Mouse (Mus musculus): Measurements from ENCODE around the gene Wdr62.

Gene Wdr62

DNA sequence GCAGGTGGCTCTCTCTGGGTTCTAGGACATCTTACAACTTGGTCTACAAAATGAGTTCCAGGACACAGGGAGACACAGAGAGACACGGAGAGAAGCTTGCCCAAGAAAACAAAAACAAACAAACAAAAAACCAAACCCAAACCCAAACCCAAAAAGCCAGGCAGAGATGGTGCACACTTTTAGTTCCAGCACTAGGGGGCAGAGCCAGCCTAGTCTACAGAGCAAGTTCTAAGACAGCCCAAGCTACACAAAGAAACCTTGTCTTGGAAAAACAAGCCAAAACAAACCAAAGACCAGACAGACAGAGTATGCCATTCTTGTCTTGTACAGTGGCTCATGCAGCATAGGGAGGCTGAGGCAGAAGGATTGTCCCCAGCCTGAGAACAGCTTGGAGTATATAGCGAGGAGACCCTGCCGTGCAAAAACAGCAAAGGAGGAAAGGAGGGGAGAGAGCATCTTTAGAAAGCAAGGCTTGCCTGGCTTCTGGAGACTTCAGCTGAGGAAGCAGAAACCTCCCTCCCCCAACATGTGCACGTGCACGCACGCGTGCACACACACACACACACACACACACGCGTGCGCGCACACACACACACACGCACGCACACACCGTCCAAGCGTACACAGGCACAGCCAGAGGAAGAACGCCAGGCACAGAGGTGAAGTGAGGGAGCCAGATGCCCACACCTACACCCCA is 26.0 kb upstream of the Wdr62 start:
- in situ Hi-C loops (cut with MboI, MseI), result no loop called here

DNA sequence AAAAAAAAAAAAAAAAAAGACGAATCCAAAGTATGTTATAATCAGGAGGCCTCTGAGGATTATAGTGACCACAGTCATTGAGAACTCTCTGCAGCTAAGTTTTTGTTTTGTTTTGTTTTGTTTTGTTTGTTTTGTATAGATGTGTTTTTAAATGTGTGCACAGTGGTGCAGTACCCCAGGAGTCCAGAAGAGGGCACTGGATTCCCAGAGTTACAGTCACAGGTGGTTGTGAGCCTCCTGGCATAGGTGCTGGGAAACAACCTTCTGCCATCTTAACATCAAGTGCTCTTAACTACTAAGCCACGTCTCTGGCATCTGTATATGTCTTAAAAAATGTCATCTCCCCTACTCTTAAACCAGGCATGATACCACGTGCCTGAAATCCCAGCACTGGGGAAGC is 20.7 kb upstream of the Wdr62 start:
- in situ Hi-C loops (cut with MboI, MseI), result no loop called here

DNA sequence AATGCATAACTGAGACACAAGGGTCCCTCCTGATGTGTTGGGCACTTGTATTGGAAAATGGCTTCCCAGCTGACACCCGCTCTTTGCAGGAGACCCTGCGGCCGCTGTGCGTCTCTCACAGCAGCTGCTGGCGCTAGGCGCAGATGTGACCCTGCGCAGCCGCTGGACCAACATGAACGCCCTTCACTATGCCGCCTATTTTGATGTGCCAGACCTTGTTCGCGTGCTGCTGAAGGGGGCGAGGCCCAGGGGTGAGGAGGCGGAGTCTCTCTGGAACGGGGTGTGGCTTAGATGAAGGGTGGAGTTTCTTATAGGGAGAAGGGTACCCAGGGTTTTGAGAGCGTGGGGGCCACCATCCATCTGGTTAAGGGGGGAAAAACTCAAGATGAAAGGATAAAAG is 17.0 kb upstream of the Wdr62 start:
- in situ Hi-C loops (cut with MboI, MseI), result no loop called here

DNA sequence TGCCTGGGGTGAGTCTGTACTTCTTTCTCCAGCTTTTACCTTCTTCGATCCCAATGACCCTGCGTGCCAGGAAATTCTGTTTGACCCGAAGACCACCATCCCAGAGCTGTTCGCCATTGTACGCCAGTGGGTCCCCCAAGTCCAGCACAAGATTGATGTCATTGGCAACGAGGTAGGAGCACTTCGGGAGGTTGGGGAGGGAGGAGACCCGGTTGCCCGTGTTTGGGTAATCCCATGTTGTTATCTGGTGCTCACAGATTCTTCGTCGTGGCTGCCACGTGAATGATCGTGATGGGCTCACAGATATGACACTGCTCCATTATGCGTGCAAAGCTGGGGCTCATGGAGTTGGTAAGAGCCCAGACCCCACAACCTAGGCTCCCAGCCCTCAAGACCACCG is 16.6 kb upstream of the Wdr62 start:
- in situ Hi-C loops (cut with MboI, MseI), result no loop called here

DNA sequence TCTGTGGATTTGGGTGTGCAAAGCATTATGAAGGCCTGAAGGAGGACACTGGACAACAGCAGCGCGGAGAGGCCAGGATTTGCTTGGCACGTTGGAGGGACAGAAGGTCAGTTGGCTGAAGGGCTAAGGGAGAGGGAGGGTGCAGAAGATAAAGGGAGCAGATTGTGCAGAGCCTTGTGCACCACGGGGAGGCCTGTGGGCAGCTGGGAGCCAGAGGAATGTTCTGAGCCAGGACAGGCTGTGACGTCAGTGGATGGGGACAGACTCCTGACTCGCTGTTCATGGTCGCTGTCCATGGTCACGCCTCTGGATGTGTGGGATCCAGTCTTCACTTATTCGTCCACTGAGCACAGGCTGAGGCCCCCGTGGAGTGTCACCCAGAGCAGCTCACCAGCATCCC is 14.9 kb upstream of the Wdr62 start:
- in situ Hi-C loops (cut with MboI, MseI), result no loop called here

DNA sequence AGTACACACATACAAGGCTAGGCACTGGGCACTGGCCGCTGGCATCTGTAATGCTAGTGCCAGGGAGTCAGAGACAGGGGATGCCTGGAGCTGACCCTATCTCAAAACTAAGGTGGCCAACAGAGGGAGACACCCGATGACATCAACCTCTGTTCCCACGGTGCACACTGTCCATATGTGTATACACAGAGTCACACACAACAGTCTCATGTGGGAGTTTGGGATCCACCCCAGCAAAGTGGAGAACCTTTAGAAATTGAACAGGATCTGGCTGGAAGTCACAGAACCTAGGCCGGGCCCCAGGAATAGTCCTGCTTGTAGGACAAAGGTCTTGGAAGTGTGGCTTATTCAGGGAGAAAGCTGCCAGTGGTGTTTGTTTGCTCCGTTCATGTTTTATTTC is 14.1 kb upstream of the Wdr62 start:
- in situ Hi-C loops (cut with MboI, MseI), result no loop called here

DNA sequence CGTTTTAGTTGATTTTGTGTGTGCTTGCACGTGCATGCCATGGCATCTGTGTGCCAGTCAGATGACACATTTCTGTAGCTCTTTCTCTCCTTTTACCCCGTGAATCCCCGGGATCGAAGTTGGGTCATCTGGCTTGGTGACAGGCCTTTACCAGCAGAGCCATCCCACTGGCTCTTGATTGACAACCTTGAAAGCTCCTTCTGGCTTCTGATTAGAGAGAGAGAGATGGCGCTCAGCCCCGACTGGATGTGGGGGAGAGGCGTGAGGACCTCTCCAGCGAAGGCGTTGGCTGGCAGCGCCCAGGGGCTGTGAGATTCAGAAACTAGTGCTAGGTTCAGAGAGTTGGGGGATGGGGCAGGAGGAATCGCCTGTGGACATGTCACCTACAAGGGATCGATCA is 13.6 kb upstream of the Wdr62 start:
- in situ Hi-C loops (cut with MboI, MseI), result no loop called here

DNA sequence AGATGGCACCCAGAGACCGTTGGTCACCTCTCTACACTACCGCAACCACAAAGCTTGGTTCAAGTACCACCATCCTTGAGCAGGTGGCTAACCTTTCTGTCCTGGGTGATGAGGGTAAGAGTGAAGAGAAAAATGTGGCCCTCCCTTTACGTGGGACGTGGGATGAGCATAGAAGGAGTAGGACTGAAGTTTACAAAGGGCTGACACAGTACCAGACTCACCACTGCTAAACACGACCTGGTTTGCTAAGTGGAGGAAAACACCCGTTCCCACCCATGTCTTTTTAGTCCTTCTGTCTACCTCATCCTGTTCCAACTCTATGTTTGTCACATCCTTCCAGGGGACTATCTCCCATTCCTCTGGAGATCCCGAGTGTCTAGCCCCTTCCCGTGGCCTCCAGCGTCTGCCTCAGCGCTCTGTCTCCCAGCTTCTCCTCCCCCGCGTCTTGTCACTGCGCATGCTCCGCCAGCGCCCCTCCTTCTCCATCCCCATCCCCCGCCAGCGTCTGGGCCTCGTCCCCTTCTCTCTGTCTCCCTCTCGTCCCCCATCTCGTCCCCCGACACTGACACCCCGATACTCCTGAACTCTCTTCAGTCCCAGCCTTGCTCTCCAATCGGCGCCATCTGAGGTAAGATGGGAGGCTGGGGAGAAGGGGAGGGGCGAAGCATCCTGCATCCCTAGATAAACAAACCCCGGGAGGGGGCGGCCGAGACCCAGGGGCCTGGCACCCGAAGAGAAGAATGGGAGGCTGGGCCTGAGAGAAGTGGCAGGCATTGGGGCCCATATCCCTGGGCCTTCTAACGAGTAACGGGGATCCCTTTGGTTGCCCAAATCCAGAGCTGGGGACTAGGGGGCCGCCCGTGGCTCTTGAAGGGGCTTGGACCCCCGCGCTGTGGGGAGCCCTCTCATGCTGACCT is 11.3 kb upstream of the Wdr62 start, which contains the start of gene Clip3:
TSS of gene Clip3 (plus strand) at position 514 of the 917 bp plus-strand sequence.
- in situ Hi-C loops (cut with MboI, MseI), result no loop called here

DNA sequence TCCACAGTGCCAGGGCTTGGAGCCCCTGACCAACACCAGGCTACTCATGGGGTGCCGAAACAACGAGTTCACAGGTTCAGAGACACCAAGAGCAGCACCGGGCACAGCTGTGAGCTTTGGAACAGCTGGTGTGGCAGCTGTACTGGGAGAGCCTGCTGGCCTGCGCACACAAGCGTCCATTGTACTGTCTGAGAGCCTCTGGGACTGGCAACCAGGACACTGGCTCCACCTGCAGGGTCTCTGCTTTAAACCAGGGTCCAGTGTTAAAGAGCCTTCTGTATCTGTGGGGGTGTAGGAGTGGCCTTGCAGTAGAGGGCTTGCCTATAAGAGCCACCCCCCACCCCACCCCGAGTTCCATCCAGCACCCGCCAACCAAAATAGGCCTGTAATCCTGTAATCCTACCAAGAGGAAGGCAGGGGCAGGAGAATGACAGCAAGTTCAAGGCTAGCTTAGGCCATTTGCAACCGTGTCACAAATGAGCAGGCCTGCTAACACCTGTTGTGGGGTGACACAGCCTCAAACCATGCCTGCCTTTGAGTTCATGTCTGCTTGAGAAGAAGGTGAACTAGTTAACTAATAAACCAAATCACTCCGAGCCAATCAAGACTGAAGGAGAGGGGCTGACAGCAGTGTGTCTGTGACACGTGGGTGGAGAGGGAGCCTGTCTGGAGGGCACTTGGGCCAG is 9.6 kb upstream of the Wdr62 start:
- in situ Hi-C loops (cut with MboI, MseI), result no loop called here

DNA sequence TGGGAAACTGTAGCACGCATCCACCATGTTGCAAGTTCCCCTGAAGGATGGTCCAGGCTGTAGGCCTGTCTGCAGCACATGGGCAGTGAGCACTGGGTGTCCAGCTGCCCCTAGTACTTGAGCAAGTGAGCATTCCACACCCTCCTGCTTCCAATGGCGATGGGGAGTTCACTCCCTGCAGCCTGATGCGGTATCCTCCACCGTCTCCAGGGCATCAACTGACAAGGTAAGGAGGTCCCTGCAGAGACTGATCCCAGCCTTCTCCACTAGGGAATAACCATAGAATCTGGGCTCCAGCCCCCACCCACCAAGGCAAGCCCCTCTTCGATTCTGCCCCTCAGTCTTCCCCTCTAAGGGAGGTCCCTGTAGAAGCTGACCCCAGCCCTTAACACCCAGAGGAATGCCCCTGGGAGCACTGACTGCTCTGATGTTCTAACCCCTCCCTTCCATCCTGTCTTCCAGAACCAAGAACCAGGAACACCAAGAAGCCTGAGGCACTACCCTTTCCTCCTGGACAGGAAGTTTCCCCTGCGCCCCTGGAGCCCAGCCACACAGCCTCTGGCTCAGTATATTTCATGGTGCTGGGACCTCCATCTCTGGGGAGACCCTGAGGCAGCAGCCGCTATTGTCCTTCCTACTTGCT is 9.0 kb upstream of the Wdr62 start:
- in situ Hi-C loops (cut with MboI, MseI), result no loop called here

DNA sequence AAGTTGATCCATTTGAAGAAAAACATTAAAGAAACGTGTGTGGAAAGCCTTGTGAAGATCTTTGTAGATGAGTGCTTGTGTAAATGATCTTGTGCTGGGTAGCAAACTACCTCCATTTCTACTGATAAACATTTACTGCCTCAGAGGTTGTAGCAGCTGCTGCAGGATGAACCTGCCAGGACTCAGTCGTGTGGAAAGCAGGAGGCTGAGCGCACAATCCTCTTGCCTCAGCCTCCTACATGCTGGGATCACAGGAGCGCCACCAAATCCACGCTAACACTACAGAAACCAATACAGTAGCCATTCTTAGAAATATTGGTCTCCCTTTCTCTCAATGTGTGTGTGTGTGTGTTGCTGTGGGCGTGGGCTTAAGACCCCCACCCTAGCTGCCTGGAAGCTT is 7.8 kb upstream of the Wdr62 start:
- in situ Hi-C loops (cut with MboI, MseI), result no loop called here

DNA sequence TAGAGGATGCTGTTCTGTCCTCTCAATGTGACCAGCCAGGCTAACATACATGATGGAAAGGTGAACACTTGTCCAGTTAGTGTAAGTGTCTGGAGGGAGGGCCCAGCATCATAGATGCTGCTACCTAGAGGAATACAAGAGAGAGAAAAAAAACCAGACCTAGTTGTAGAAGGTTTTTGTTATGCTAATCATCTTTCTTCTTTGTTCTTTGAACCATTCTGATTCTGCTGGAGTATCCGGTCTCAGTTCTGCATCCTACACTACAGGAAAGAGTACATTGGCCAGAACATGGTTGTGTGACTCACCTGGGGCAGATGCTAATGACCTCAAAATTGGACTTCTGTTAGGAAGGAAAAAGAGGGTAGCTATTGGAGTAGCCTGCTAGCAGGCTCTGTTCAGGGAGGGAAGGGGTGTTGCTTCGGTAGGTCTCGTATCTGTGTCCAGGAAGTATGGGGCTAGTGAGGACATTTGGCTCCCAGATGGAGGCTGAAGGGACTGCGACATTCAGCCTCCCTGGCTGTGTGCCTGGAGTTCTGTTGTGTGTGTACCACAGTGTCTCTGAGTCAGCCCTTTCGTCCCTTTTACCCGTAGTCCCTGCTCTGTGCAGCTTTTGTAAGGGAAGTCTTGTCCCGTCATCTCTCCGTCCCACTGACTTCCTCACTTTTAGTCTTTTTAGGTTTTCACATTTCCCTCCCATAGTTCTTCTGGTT is 6.6 kb upstream of the Wdr62 start:
- in situ Hi-C loops (cut with MboI, MseI), result no loop called here

DNA sequence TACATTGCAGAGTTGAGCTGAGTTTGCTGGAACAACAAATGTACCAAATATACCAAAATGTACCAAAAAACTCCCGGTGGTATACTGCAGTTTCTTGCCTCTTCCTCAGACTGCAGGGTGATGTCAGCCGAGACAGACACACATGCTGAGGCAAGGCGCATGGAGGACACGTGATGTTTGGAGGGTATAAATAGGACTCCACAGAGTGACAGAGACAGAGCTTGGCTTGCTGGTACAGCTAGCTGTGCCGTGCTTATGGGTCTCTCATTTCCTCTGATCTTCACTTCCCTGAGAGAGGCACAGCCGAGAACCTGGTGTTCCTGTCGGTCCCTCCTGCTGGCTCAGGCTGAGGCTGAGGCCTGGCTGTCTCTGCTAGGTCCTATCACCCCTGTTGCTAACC is 2.5 kb upstream of the Wdr62 start:
- in situ Hi-C loops (cut with MboI, MseI), result no loop called here

DNA sequence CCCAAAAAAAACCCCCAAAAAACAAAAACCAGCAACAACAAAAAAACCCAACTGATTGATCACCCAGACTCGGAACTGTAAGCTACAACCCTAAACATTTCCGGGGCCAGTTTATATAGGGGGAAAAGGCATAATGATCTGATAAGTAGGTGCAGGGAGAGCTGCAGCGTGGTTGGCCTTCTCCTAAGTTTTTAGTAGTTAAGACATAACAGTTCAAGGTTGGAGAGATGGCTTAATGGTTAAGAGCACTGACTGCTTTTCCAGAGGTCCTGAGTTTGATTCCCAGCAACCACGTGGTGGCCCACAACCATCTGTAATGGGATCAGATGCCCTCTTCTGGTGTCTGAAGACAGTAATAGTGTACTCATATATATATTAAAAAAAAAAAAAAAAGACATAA is 1.3 kb upstream of the Wdr62 start:
- in situ Hi-C loops (cut with MboI, MseI), result no loop called here

DNA sequence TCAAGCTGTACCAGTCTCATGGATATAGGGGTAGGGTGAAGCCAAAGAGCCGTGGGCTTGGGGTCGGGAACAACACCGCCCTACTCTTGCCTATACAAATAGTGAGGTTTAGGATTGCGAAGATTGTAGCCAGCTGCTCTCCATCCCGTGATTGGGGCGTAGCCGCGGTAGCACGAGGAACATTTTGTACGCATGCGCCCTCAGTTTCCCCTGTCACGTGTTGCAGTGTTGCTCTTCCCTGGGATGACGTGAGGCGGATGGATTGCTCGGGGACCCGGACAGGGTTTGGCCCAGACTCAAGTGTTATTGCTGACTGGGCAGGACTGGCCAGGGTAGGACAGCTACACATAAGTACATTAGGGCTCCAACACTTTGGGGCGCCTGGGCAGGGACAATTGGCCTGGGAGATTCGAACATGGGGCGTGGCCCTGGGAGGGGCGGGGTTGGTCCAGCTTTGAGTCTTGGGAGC is 485 bp upstream of the Wdr62 start:
- in situ Hi-C loops (cut with MboI, MseI), result no loop called here

DNA sequence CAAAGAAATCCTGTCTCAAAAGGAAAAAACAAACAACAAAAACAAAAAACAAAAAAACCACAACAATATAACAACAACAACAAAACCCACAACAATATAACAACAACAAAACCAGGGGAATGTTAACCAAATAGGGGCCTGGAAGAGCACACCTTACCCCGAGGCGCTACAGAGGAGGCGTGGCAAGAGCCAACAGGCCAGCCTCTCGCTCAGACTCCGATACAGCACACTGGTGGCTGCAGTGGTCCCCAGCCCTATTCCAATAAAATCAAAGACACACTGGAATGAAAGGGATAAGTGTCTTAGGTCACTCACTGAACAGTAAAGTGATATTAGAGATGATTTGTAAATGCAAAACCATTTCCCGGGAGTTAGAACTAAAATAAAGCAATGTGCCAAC is 683 bp downstream of the Wdr62 start:
- in situ Hi-C loops (cut with MboI, MseI), result no loop called here

DNA sequence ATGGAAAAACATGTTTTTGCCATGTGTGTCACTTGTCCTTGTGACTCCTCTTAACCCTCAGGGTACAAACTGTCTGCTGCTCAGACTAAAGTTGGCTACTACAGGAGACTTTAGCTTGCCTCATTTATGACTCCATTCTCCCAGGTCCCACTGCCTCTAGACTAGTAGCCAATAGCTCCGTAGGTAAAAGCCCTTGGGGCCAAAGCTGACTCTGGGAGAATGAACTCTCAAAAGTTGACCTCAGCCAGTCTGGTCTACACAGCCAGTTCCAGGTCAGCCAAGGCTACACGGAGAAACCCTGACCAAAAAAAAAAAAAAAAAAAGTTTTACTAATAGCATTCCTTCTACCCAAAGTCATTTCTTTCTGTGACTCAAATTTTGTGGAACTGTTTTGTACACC is 1.3 kb downstream of the Wdr62 start:
- in situ Hi-C loops (cut with MboI, MseI), result no loop called here

DNA sequence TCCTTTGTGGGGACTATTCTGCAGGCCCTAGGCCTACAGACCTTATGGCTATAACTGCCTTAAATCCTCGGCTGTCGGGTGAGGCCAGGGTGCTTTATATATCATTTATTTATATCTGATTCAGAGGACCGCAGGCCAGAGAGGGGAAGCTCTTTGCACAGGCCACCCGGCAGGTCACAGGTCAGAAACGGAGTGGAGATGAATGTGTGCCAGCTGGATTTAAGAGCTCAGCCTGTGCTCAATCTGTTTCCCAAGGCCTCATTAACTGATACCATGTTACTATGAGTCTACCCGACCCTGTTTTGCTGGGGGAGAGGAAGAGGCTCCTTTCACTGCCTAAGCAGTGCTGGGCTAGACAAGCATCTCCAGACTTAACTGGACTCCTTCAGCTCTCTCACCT is 5.8 kb downstream of the Wdr62 start:
- in situ Hi-C loops (cut with MboI, MseI), result no loop called here

DNA sequence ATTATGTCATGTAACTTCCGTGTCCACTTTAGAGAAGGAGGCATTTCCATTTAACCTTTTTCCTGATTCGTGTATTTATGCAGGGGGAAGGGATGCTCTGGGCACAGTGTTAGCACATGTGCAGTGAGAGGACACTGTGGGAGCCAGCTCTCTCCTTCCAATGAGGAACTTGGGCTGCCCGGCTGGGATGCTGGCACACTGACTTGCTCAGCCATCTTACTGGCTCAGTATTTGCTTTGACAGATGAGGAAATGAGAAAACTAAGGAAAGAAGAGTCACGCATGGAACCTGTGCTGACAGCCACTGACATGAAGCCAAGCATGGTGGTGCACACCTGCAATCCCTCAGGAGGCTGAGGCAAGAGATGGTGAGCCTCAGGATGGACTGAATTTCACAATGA is 10.6 kb downstream of the Wdr62 start:
- in situ Hi-C loops (cut with MboI, MseI), result no loop called here

DNA sequence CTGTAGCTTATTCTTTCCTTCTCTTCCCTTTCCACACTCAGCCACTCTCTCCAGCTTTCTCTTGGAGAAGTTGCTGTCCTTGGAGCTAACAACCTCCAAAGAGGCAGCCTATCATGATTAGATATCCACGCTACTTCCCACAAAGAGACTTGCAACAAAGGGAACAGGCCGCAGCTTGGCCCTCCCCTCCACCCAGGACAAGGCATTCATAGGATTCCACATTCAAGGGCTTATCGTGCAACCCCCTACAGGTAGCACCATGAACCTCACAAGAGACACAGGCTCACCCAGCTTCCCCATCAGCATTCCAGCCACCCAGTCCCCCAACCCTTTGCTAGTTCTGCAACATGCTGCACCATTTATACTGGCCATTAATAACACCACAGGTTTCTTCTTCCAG is 13.4 kb downstream of the Wdr62 start:
- in situ Hi-C loops (cut with MboI, MseI), result no loop called here

DNA sequence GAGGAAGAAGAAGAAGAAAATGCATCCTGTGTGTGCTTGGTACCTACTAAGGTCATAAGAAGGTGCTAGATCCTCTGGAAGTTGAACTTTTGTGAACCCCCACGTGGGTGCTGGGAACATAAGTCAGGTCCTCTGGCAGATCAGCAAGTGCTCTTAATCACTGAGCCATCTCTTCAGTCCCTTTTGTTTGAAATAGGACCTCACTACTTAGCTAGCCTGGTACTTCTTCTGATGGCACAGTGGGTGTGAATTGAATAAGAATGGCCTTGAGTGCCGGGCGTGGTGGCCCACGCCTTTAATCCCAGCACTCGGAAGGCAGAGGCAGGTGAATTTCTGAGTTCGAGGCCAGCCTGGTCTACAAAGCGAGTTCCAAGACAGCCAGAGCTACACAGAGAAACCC is 14.3 kb downstream of the Wdr62 start:
- in situ Hi-C loops (cut with MboI, MseI), result no loop called here

Data from regulatory T cell (primary cell).